In genomic region chr10:17836275-17836674, GRCm38 (mm10) we compare ENCODE assay signal across 22 mouse cellular contexts. TPM values are rescaled to one million over a fixed set of nuclear protein-coding genes. Genes with fewer than 3 reads are reported as not detected.
"Had no signal": no experiment of that assay in that cellular context is flagged by ENCODE, and none has a peak within 500 bp of the region (broad histone marks: within the 10 kb centered on the region; RNA-seq: fewer than 3 reads in every experiment).

No protein-coding gene starts in this region.

- H3K4me1 ChIP-seq: heart, embryonic 10.5 days; intestine, embryonic 15.5 days; limb, embryonic 13.5 days; limb, embryonic 15.5 days; liver, embryonic 12.5 days had no signal

- H3K4me3 ChIP-seq: heart, embryonic 10.5 days; heart, embryonic 12.5 days; hindbrain, embryonic 10.5 days; hindbrain, embryonic 12.5 days; intestine, embryonic 15.5 days; limb, embryonic 13.5 days; limb, embryonic 15.5 days; liver, embryonic 12.5 days had no signal

- H3K27ac ChIP-seq: heart, embryonic 10.5 days; hindbrain, embryonic 10.5 days; hindbrain, embryonic 12.5 days; hindbrain, embryonic 14.5 days; intestine, embryonic 15.5 days; limb, embryonic 13.5 days; limb, embryonic 15.5 days; liver, embryonic 12.5 days; liver, embryonic 14.5 days had no signal

- DNase-seq: gastrocnemius, postnatal 10 days; gastrocnemius, postnatal 25 days; heart, postnatal 10 days; heart, postnatal 4 days; kidney, adult 18-20 months; kidney, adult 8-10 months; kidney, postnatal 10 days; kidney, postnatal 25 days; layer of hippocampus, adult 9-11 months; layer of hippocampus, postnatal 36 days; left cerebral cortex, postnatal 4 days had no signal

RNA-seq across cellular contexts. Expression of gene Txlnb, which starts 40.2 kb away (rescaled TPM):
- polyA plus RNA-seq: liver, adult 2 months had no signal
